Mouse (Mus musculus): ENCODE results near the gene Stard7. TPM values are rescaled to one million over a fixed set of nuclear protein-coding genes. Genes with fewer than 3 reads are reported as not detected.
A peak's percentile ranks its signal among the peaks of the same experiment; 100 is the strongest.

The Stard7 gene
- polyA plus RNA-seq (2014; fragmentation: Nextera tagmentation; extraction: Ambion mirVana): 77.8 and 83.2 TPM in 2 replicates

- WGBS: under 1% methylated on average over 48 of the region's 49 CpGs
- ATAC-seq (ENCODE audit: insufficient number of reproducible peaks, low FRiP score, low TSS enrichment, low read depth): peak; percentile 98
- peak within 1 kb of the TSS; percentile 61 for H3K4me2 ChIP-seq (ENCODE audit: low read depth, severe bottlenecking)
These were observed at the start of gene Stard7 for GRCm38 (mm10) chr2:127269491-127270299. TSS of gene Stard7 (plus strand) at chr2:127270218.

GRCm38 (mm10) chr2:127225261-127225660, 44.8 kb upstream of the Stard7 start:
- Histone ChIP-seq H3K9me3 (ENCODE audit: control insufficient read depth, low read length) (no peaks in the 10 kb centered on the region), H3K27ac (replicated peaks; ENCODE audit: low read depth, low read length) (no peak overlapping the region), H3K9ac (ENCODE audit: low read length) (no peak overlapping the region), H3K4me3 (ENCODE audit: low read depth, low read length) (no peak overlapping the region), H3K4me1 (ENCODE audit: control insufficient read depth, insufficient read depth, low read length) (no peaks in the 10 kb centered on the region), H3K4me2 (ENCODE audit: low read depth, severe bottlenecking) (no peak overlapping the region), H3K27me3 (ENCODE audit: control insufficient read depth, insufficient read depth, low read length) (no peaks in the 10 kb centered on the region), H3K36me3 (ENCODE audit: control insufficient read depth, insufficient read depth, low read length) (peaks cover 63% of the 10 kb centered on the region)
- WGBS: 93% methylated on average over 3 of the region's 3 CpGs
- DNase-seq (ENCODE audit: low spot score) (no peak), ATAC-seq (ENCODE audit: insufficient number of reproducible peaks, low FRiP score, low TSS enrichment, low read depth) (no peak)

More at GRCm38 (mm10) chr2:127269491-127270299, at the start of gene Stard7:
- Histone ChIP-seq H3K27ac (replicated peaks; ENCODE audit: low read depth, low read length) (peak within 1 kb of the TSS; percentile 84), H3K27me3 (ENCODE audit: control insufficient read depth, insufficient read depth, low read length) (no peaks in the 10 kb centered on the region), H3K9me3 (ENCODE audit: control insufficient read depth, low read length) (no peaks in the 10 kb centered on the region), H3K9ac (ENCODE audit: low read length) (peak within 1 kb of the TSS; percentile 91), H3K36me3 (ENCODE audit: control insufficient read depth, insufficient read depth, low read length) (no peaks in the 10 kb centered on the region), H3K4me1 (ENCODE audit: control insufficient read depth, insufficient read depth, low read length) (no peaks in the 10 kb centered on the region), H3K4me3 (ENCODE audit: low read depth, low read length) (peak within 1 kb of the TSS; percentile 98)
- DNase-seq (ENCODE audit: low spot score): peak; percentile 96

DNA sequence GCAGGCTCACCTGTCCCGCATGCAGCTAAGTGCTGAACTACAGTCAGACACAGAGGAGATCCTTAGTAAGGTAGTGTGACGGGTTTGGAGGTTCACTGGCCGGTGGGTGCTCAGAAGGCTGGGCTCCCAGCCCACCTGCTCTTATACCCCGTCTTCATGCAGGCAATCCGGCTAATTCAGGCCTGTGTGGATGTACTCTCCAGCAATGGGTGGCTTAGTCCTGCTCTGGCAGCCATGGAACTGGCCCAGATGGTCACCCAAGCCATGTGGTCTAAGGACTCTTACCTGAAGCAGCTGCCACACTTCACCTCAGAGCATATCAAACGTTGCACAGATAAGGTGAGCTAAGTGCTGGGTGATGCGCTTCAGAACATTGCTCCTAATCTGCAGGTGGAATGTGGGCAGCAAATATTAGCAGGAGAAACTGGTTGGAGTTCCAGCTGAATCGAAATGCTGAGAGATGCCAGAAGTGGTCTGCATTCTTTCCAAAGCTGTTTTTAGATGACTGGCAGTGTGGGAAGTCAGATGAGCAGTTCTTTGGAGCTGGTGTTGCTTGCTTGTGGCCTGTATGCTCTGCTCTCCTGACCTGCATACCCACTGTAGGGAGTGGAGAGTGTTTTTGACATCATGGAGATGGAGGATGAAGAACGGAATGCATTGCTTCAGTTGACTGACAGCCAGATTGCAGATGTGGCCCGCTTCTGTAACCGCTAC, 32.0 kb upstream of the Stard7 start:
- Histone ChIP-seq H3K4me1 (ENCODE audit: control insufficient read depth, insufficient read depth, low read length) (no peaks in the 10 kb centered on the region), H3K9ac (ENCODE audit: low read length) (no peak overlapping the region), H3K4me3 (ENCODE audit: low read depth, low read length) (no peak overlapping the region), H3K27me3 (ENCODE audit: control insufficient read depth, insufficient read depth, low read length) (no peaks in the 10 kb centered on the region), H3K9me3 (ENCODE audit: control insufficient read depth, low read length) (no peaks in the 10 kb centered on the region), H3K36me3 (ENCODE audit: control insufficient read depth, insufficient read depth, low read length) (peaks cover 43% of the 10 kb centered on the region), H3K4me2 (ENCODE audit: low read depth, severe bottlenecking) (no peak overlapping the region), H3K27ac (replicated peaks; ENCODE audit: low read depth, low read length) (no peak overlapping the region)
- 95% methylated on average over 11 of the region's 11 CpGs for WGBS
- DNase-seq (ENCODE audit: low spot score) (no peak), ATAC-seq (ENCODE audit: insufficient number of reproducible peaks, low FRiP score, low TSS enrichment, low read depth) (no peak)

GRCm38 (mm10) chr2:127240065-127240464, 30.0 kb upstream of the Stard7 start:
- Histone ChIP-seq H3K9ac (ENCODE audit: low read length) (no peak overlapping the region), H3K27me3 (ENCODE audit: control insufficient read depth, insufficient read depth, low read length) (no peaks in the 10 kb centered on the region), H3K9me3 (ENCODE audit: control insufficient read depth, low read length) (no peaks in the 10 kb centered on the region), H3K4me3 (ENCODE audit: low read depth, low read length) (no peak overlapping the region), H3K4me1 (ENCODE audit: control insufficient read depth, insufficient read depth, low read length) (no peaks in the 10 kb centered on the region), H3K36me3 (ENCODE audit: control insufficient read depth, insufficient read depth, low read length) (peaks cover 38% of the 10 kb centered on the region), H3K27ac (replicated peaks; ENCODE audit: low read depth, low read length) (no peak overlapping the region), H3K4me2 (ENCODE audit: low read depth, severe bottlenecking) (no peak overlapping the region)
- WGBS: 92% methylated on average over 2 of the region's 2 CpGs
- no peak for ATAC-seq (ENCODE audit: insufficient number of reproducible peaks, low FRiP score, low TSS enrichment, low read depth)
- no peak for DNase-seq (ENCODE audit: low spot score)

DNA sequence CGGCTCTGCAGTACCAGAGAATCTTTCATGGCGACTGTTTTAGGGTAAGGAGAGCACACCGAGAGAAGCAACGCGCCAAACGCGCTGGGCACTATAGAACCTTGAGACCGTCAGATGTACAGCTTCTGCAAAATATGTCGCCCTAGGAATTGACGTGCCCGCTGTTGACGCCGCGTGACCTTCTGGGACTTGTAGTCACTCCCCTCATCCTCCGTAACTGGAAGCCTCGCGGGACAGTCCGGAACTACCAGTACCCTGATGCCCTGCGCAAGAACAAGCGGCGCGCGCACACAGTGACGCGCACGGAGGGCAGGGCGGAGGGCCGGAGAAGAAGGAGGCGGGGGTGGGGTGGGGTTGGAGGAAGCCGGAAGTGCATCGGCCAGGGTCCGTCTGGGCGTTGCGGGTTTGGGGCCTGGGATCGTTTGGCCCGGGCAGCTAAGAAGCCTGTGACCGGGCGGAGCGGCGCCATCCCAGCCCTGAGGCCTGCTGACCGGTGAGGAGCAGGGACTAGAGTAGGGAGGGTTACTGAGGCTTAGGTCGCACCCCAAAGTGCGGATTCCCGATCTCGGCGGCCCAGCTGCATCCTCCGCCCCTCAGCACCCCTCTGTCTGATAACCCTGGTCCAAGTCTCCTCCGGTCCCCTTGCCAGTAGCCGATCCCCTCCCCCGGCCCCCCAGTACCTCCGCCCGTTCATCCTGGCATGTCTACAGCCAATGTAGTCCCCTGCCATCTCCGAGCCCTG, 22.3 kb upstream of the Stard7 start, which contains the start of the genes Ciao1 and Tmem127:
Gene Ciao1, minus strand, starts transcription at position 225 of the 742 bp plus-strand sequence.
Gene Tmem127, plus strand, starts transcription at position 317 of the 742 bp plus-strand sequence.
- peaks cover 9% of the 10 kb centered on the region; the same call in 1 of the 2 replicates for H3K36me3 ChIP-seq (ENCODE audit: control insufficient read depth, insufficient read depth, low read length)
- peak within 1 kb of the TSS; percentile 72 for H3K4me3 ChIP-seq (ENCODE audit: low read depth, low read length)
- H3K27ac ChIP-seq (replicated peaks; ENCODE audit: low read depth, low read length): no peak within 1 kb of the TSS
- H3K4me1 ChIP-seq (ENCODE audit: control insufficient read depth, insufficient read depth, low read length): 0 out of 2 replicates have a peak, but pooled peaks cover 5% of the 10 kb centered on the region
- no peaks in the 10 kb centered on the region for H3K9me3 ChIP-seq (ENCODE audit: control insufficient read depth, low read length)
- ATAC-seq (ENCODE audit: insufficient number of reproducible peaks, low FRiP score, low TSS enrichment, low read depth) (peak; percentile 98), DNase-seq (ENCODE audit: low spot score) (peak; percentile 98)
- peak within 1 kb of the TSS; percentile 97 for H3K4me2 ChIP-seq (ENCODE audit: low read depth, severe bottlenecking)
- peak within 1 kb of the TSS; percentile 66 for H3K9ac ChIP-seq (ENCODE audit: low read length)
- H3K27me3 ChIP-seq (ENCODE audit: control insufficient read depth, insufficient read depth, low read length): no peaks in the 10 kb centered on the region
- WGBS: under 1% methylated on average over 49 of the region's 53 CpGs

DNA sequence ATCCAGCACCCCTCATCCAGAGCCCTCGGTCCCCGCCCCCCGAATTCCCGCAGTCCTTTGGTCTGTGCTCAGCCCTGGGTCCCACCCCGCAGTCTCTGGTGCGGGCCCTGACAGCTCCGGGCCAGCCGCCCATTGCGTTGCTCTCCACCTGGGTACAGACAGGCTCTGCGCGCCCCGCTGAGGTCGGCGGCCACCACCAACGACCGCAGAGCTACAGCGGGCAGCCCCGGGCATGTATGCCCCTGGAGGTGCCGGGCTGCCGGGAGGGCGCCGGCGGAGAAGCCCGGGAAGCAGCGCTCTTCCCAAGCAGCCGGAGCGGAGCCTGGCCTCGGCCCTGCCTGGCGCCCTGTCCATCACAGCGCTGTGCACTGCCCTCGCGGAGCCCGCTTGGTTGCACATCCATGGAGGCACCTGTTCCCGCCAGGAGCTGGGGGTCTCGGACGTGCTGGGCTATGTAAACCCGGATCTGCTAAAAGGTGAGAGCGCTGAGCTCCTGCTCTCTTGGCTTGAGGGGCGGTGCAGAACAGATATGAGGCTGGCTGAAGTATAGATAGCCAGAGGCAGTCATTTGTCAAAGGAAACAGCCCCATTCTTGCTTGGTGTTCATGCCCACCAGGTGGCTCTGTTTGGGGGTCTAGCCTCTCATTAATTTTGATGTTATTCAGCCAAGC, 21.5 kb upstream of the Stard7 start:
- WGBS: under 1% methylated on average over 38 of the region's 39 CpGs
- peak overlapping the region; percentile 97 for H3K4me2 ChIP-seq (ENCODE audit: low read depth, severe bottlenecking)
- H3K27ac ChIP-seq (replicated peaks; ENCODE audit: low read depth, low read length): no peak overlapping the region
- no peaks in the 10 kb centered on the region for H3K27me3 ChIP-seq (ENCODE audit: control insufficient read depth, insufficient read depth, low read length)
- ATAC-seq (ENCODE audit: insufficient number of reproducible peaks, low FRiP score, low TSS enrichment, low read depth) (peak; percentile 57), DNase-seq (ENCODE audit: low spot score) (peak; percentile 48)
- peak overlapping the region; percentile 66 for H3K9ac ChIP-seq (ENCODE audit: low read length)
- H3K4me3 ChIP-seq (ENCODE audit: low read depth, low read length): peak overlapping the region; percentile 72
- peaks cover 7% of the 10 kb centered on the region; the same call in 1 of the 2 replicates for H3K36me3 ChIP-seq (ENCODE audit: control insufficient read depth, insufficient read depth, low read length)
- no peaks in the 10 kb centered on the region for H3K9me3 ChIP-seq (ENCODE audit: control insufficient read depth, low read length)
- H3K4me1 ChIP-seq (ENCODE audit: control insufficient read depth, insufficient read depth, low read length): 0 out of 2 replicates have a peak, but pooled peaks cover 5% of the 10 kb centered on the region

DNA sequence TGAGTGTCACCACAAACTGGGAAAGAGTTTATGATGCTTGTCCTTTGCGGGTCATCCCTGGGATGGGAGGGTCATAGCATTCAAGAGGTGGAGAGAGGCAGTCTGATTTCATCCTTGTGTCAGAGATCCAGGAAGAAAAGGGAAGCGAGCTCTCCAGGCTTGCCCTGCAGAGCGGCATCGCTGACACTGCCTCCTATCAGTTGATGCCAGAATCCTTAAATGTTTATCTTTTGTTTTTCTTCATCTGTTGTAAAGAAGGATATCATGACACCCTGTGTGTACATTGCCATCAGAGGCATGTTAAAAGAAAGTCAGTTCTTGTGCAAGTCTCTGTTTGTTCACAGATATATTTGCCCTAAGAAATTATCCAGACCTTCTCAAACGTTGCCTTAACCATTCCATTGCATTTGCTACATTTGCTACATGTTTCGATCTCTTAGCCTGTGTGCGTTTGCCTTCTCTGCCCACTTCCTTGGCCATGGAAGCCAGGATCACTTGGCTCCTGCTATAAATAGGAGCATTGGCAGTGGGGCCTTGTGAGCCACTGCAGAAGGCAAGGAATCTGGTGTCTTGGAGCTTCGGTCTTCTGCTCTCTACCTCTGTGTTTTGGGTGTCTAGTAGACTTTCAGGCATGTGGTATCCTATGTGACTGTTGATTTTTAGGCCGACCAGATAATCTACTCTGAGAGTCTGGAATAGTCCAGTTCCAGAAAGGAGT, 19.6 kb upstream of the Stard7 start:
- no peak for ATAC-seq (ENCODE audit: insufficient number of reproducible peaks, low FRiP score, low TSS enrichment, low read depth)
- no peak overlapping the region for H3K27ac ChIP-seq (replicated peaks; ENCODE audit: low read depth, low read length)
- no peak overlapping the region for H3K4me2 ChIP-seq (ENCODE audit: low read depth, severe bottlenecking)
- no peak overlapping the region for H3K9ac ChIP-seq (ENCODE audit: low read length)
- 0 out of 2 replicates have a peak, but pooled peaks cover 5% of the 10 kb centered on the region for H3K4me1 ChIP-seq (ENCODE audit: control insufficient read depth, insufficient read depth, low read length)
- no peaks in the 10 kb centered on the region for H3K27me3 ChIP-seq (ENCODE audit: control insufficient read depth, insufficient read depth, low read length)
- no peak overlapping the region for H3K4me3 ChIP-seq (ENCODE audit: low read depth, low read length)
- WGBS: 90% methylated on average over 9 of the region's 9 CpGs
- H3K9me3 ChIP-seq (ENCODE audit: control insufficient read depth, low read length): no peaks in the 10 kb centered on the region
- DNase-seq (ENCODE audit: low spot score): no peak
- peaks cover 5% of the 10 kb centered on the region; the same call in 1 of the 2 replicates for H3K36me3 ChIP-seq (ENCODE audit: control insufficient read depth, insufficient read depth, low read length)
